20 mouse cellular contexts compared by ENCODE assay signal in genomic region chr2:6473829-6474228, GRCm38 (mm10).
DNase-seq lines count a peak whose midpoint lies in the region; ATAC-seq and TF ChIP-seq lines count a peak whose summit lies in the region.
"Had no signal": no experiment of that assay in that cellular context is flagged by ENCODE, and none has a peak within 500 bp of the region (broad histone marks: within the 10 kb centered on the region; RNA-seq: fewer than 3 reads in every experiment).

No protein-coding gene starts in this region.

- H3K4me3 ChIP-seq in hindbrain, postnatal 0 days (ENCODE audit: low read length), result no peak overlapping the region
- no peak overlapping the region for H3K4me3 ChIP-seq in hindbrain, embryonic 16.5 days (ENCODE audit: low read length)
- no peak overlapping the region for H3K4me3 ChIP-seq in lung, postnatal 0 days (ENCODE audit: low read depth, low read length)
- peak overlapping the region; percentile 77 for H3K4me3 ChIP-seq in bone marrow macrophage, adult 2 months (ENCODE audit: insufficient read depth, low read length)
- H3K4me3 ChIP-seq: heart, embryonic 13.5 days; hindbrain, embryonic 15.5 days; left cerebral cortex, adult 2 months; limb, embryonic 13.5 days; midbrain, embryonic 10.5 days; myocyte had no signal

- no peaks in the 10 kb centered on the region for H3K9me3 ChIP-seq in hindbrain, postnatal 0 days (ENCODE audit: low read length)
- H3K9me3 ChIP-seq in hindbrain, embryonic 16.5 days (ENCODE audit: control insufficient read depth, low read length), result no peaks in the 10 kb centered on the region; the same call in 1 of the 2 replicates
- no peaks in the 10 kb centered on the region for H3K9me3 ChIP-seq in lung, postnatal 0 days (ENCODE audit: low read length)
- H3K9me3 ChIP-seq: hindbrain, embryonic 15.5 days; midbrain, embryonic 10.5 days had no signal

- H3K4me2 ChIP-seq in hindbrain, postnatal 0 days (ENCODE audit: low read depth, low read length), result no peak overlapping the region
- H3K4me2 ChIP-seq in hindbrain, embryonic 16.5 days (ENCODE audit: low read length), result no peak overlapping the region
- H3K4me2 ChIP-seq in lung, postnatal 0 days (replicated peaks; ENCODE audit: low read depth, low read length), result no peak overlapping the region
- H3K4me2 ChIP-seq: heart, embryonic 13.5 days; hindbrain, embryonic 15.5 days; limb, embryonic 13.5 days had no signal

- no peak for DNase-seq in hindbrain, postnatal 0 days (ENCODE audit: low spot score)
- DNase-seq in lung, postnatal 0 days (ENCODE audit: low spot score), result no peak
- DNase-seq in lung, postnatal 36 days, result no peak
- DNase-seq in 416B (ENCODE audit: low read depth), result peak; percentile 35
- no peak for DNase-seq in left cerebral cortex, adult 18-20 months (ENCODE audit: low spot score in 2 of 2)
- DNase-seq in adrenal gland, postnatal 36 days, result no peak
- DNase-seq: adrenal gland, adult 2 months; cerebellum, adult 8-10 months; heart, postnatal 36 days; kidney, adult 9 months; lung, adult 2 months had no signal

- no peaks in the 10 kb centered on the region for H3K27me3 ChIP-seq in hindbrain, postnatal 0 days (ENCODE audit: insufficient read depth, low read length)
- H3K27me3 ChIP-seq in hindbrain, embryonic 16.5 days (replicated peaks; ENCODE audit: control insufficient read depth, insufficient read depth, low read length), result no peaks in the 10 kb centered on the region
- H3K27me3 ChIP-seq in lung, postnatal 0 days (replicated peaks; ENCODE audit: insufficient read depth, low read length), result no peaks in the 10 kb centered on the region
- H3K27me3 ChIP-seq: heart, embryonic 13.5 days; hindbrain, embryonic 15.5 days; limb, embryonic 13.5 days had no signal

- no peak for TF ChIP-seq POLR2A in bone marrow macrophage, adult 2 months (IDR thresholded peaks at IDR 0.05; ENCODE audit: borderline replicate concordance, low read depth, low read length)

- peaks cover 15% of the 10 kb centered on the region for H3K4me1 ChIP-seq in hindbrain, postnatal 0 days (ENCODE audit: insufficient read depth, low read length)
- H3K4me1 ChIP-seq in hindbrain, embryonic 16.5 days (ENCODE audit: control insufficient read depth, insufficient read depth, low read depth, low read length), result peaks cover 2% of the 10 kb centered on the region
- H3K4me1 ChIP-seq in lung, postnatal 0 days (ENCODE audit: insufficient read depth, low read depth, low read length), result peaks cover 7% of the 10 kb centered on the region
- H3K4me1 ChIP-seq in bone marrow macrophage, adult 2 months (ENCODE audit: control insufficient read depth, insufficient read depth, low read length), result peaks cover 50% of the 10 kb centered on the region

- H3K9ac ChIP-seq in hindbrain, postnatal 0 days (replicated peaks; ENCODE audit: low read length), result no peak overlapping the region
- no peak overlapping the region for H3K9ac ChIP-seq in hindbrain, embryonic 16.5 days (ENCODE audit: low read depth, low read length)
- no peak overlapping the region for H3K9ac ChIP-seq in lung, postnatal 0 days (replicated peaks; ENCODE audit: low read depth)
- H3K9ac ChIP-seq: heart, embryonic 13.5 days; hindbrain, embryonic 15.5 days; limb, embryonic 13.5 days had no signal

- WGBS in hindbrain, postnatal 0 days, result 75% methylated on average over 5 of the region's 5 CpGs
- WGBS in hindbrain, embryonic 16.5 days, result 85% methylated on average over 5 of the region's 5 CpGs
- 73% methylated on average over 5 of the region's 5 CpGs for WGBS in lung, postnatal 0 days

- peak; percentile 35; the same call in 1 of the 2 replicates for TF ChIP-seq CTCF in hindbrain, postnatal 0 days (IDR thresholded peaks at IDR 0.05; ENCODE audit: low read depth)
- TF ChIP-seq CTCF in lung, postnatal 0 days (IDR thresholded peaks at IDR 0.05), result peak; percentile 34
- TF ChIP-seq CTCF in bone marrow macrophage, adult 2 months (IDR thresholded peaks at IDR 0.05; ENCODE audit: low read depth, low read length), result no peak

- no peaks in the 10 kb centered on the region for H3K36me3 ChIP-seq in hindbrain, postnatal 0 days (ENCODE audit: insufficient read depth, low read length)
- no peaks in the 10 kb centered on the region for H3K36me3 ChIP-seq in hindbrain, embryonic 16.5 days (ENCODE audit: control insufficient read depth, insufficient read depth, low read length)
- H3K36me3 ChIP-seq in lung, postnatal 0 days (ENCODE audit: insufficient read depth, low read length), result no peaks in the 10 kb centered on the region
- H3K36me3 ChIP-seq: heart, embryonic 13.5 days; hindbrain, embryonic 15.5 days; limb, embryonic 13.5 days; midbrain, embryonic 10.5 days had no signal

- no peak for TF ChIP-seq EP300 in lung, postnatal 0 days (IDR thresholded peaks at IDR 0.05)

- ATAC-seq in hindbrain, postnatal 0 days, result no peak
- no peak for ATAC-seq in hindbrain, embryonic 16.5 days
- no peak for ATAC-seq in lung, postnatal 0 days
- ATAC-seq: forebrain, embryonic 16.5 days had no signal

- H3K27ac ChIP-seq in hindbrain, postnatal 0 days, result no peak overlapping the region
- no peak overlapping the region for H3K27ac ChIP-seq in hindbrain, embryonic 16.5 days (ENCODE audit: low read depth, low read length)
- no peak overlapping the region for H3K27ac ChIP-seq in lung, postnatal 0 days (ENCODE audit: low read length)
- no peak overlapping the region for H3K27ac ChIP-seq in bone marrow macrophage, adult 2 months (ENCODE audit: insufficient read depth, low read depth, low read length)
- H3K27ac ChIP-seq: heart, embryonic 13.5 days; hindbrain, embryonic 15.5 days; left cerebral cortex, adult 2 months; limb, embryonic 13.5 days; midbrain, embryonic 10.5 days had no signal
